Mouse (Mus musculus) limb, embryonic 12.5 days (tissue): ENCODE data around the gene Chad. TPM values are rescaled to one million over a fixed set of nuclear protein-coding genes. Genes with fewer than 3 reads are reported as not detected.
A peak's percentile ranks its signal among the peaks of the same experiment; 100 is the strongest.

Experiments used
- ATAC-seq: fragments of 200-750 bp; cut with Nextera tagmentation; 2 replicates; pipeline ENCODE4 v1.8.0; 2017; ENCODE audit warnings: low read depth, moderate TSS enrichment; ENCODE audit not compliant: insufficient number of reproducible peaks, insufficient read depth, low FRiP score, low TSS enrichment
- H3K27ac ChIP-seq: fragments of 300-500 bp; sonication (generic); 2 replicates; pipeline ENCODE4 v1.5.1; 2016; ENCODE audit warnings: mild to moderate bottlenecking, moderate library complexity
- H3K27me3 ChIP-seq: fragments of 300-500 bp; sonication (generic); 2 replicates; pipeline ENCODE4 v1.6.1; 2016; ENCODE audit warnings: mild to moderate bottlenecking, moderate library complexity
- H3K36me3 ChIP-seq: fragments of 300-500 bp; sonication (generic); 2 replicates; pipeline ENCODE4 v1.6.1; 2016; ENCODE audit warnings: mild to moderate bottlenecking, moderate library complexity
- H3K4me1 ChIP-seq: fragments of 300-500 bp; sonication (generic); replicated peaks from 2 replicates; pipeline ENCODE4 v1.6.1; 2016
- H3K4me2 ChIP-seq: fragments of 300-500 bp; sonication (generic); 2 replicates; pipeline ENCODE4 v1.6.1; 2016; ENCODE audit warnings: mild to moderate bottlenecking, moderate library complexity
- H3K4me3 ChIP-seq: fragments of 300-500 bp; sonication (generic); replicated peaks from 2 replicates; pipeline ENCODE4 v1.5.1; 2016; ENCODE audit warnings: mild to moderate bottlenecking
- H3K9ac ChIP-seq: fragments of 300-500 bp; sonication (generic); replicated peaks from 2 replicates; pipeline ENCODE4 v1.6.1; 2016; ENCODE audit warnings: mild to moderate bottlenecking, moderate library complexity
- H3K9me3 ChIP-seq: fragments of 300-500 bp; sonication (generic); 2 replicates; pipeline ENCODE4 v1.6.1; 2016; ENCODE audit warnings: mild to moderate bottlenecking, moderate library complexity
- WGBS: fragments of 180-500 bp; shearing (Covaris S2); methylation state at CpG from one replicate; pipeline ENCODE4 v1.1.7; 2016; 5-methylcytosine and 5-hydroxymethylcytosine counted together
- polyA plus RNA-seq: library from polyadenylated mRNA; unstranded; fragments of >200 nt; fragmentation: Nextera tagmentation; extraction: Ambion mirVana; gene quantifications from 2 replicates; pipeline ENCODE4 v1.2.1, GENCODE M21; 2016

Chad gene
- 3.6 and 5.3 TPM in 2 replicates for polyA plus RNA-seq

GRCm38 (mm10) chr11:94564437-94565150 is at the start of gene Chad:
Gene Chad (plus strand): TSS chr11:94565047.
- H3K4me3 ChIP-seq = peak within 1 kb of the TSS; percentile 29
- no peak for ATAC-seq
- H3K9ac ChIP-seq = peak within 1 kb of the TSS; percentile 44; the same call in 1 of the 2 replicates
- WGBS = under 1% methylated on average over 35 of the region's 35 CpGs
- H3K27me3 ChIP-seq = peaks cover 28% of the 10 kb centered on the region
- peaks cover 27% of the 10 kb centered on the region for H3K4me1 ChIP-seq
- H3K9me3 ChIP-seq = no peaks in the 10 kb centered on the region
- peak within 1 kb of the TSS; percentile 59 for H3K27ac ChIP-seq
- peaks cover 17% of the 10 kb centered on the region for H3K36me3 ChIP-seq
- H3K4me2 ChIP-seq = peak within 1 kb of the TSS; percentile 55

- peaks cover 16% of the 10 kb centered on the region for H3K4me1 ChIP-seq
- H3K27me3 ChIP-seq = no peaks in the 10 kb centered on the region
- H3K36me3 ChIP-seq = no peaks in the 10 kb centered on the region
- peak; percentile 65; the same call in 1 of the 2 replicates for ATAC-seq
- H3K9me3 ChIP-seq = no peaks in the 10 kb centered on the region
- WGBS = under 1% methylated on average over 42 of the region's 42 CpGs
- H3K9ac ChIP-seq = peak within 1 kb of the TSS; percentile 66
- H3K4me2 ChIP-seq = peak within 1 kb of the TSS; percentile 87
- H3K27ac ChIP-seq = no peak within 1 kb of the TSS
- H3K4me3 ChIP-seq = peak within 1 kb of the TSS; percentile 61
Observed at GRCm38 (mm10) chr11:94521219-94521843, 43.5 kb upstream of the Chad start, which contains the start of gene Mycbpap. Gene Mycbpap (minus strand): TSS chr11:94521742.

DNA sequence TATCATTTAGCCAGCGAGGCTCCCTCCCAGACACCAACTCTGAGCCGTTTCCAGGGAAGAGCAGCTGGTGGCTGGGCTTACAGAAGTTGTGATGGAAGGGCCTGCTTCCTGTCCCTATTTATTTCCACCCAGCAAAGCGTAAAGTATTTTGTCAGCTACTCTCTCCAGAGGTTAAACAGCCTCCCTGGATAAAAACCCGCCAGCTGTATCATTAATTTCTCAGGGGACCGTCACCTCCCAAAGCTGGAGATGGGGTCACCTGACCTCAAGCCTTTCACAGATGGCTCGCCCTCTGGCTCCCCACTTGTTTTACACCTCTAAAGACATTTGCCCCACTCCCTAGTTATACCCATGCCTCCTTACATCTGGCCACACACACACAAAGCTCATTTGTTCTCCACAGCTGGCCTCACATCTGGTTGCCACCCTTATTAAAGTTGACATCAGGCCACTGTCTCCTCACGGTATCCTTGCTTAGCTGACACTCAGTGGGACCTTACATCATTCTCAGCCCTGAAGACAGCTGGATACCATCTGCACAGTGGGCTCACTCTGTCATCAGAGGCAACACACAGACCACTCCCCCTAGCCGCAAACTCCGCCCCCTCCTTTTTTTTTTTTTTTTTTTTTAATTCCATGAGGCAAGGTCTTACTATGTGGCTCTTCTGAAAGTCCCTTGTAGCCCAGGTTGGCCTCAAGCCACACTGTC is 38.5 kb upstream of the Chad start:
- H3K27ac ChIP-seq = peak overlapping the region; percentile 45
- WGBS = 19% methylated on average over 9 of the region's 9 CpGs
- peak; percentile 39; the same call in 1 of the 2 replicates for ATAC-seq

DNA sequence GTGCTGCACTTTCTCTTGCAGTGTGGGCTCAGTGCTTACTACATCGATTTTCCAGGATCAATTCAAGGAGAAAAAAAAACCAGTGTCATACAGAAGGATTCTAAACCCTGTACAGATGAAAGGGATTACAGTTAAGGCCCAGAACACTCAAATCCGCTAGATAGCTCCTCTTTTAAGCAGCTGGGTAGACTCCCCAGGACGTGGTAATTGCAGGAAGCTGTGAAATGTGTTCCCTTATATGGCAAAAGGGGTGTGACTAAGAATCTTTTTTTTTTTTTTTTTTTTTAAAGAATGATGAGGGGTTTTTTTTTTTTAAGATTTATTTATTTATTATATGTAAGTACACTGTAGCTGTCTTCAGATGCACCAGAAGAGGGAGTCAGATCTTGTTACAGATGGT is 36.0 kb upstream of the Chad start:
- H3K9ac ChIP-seq = no peak overlapping the region
- H3K27me3 ChIP-seq = no peaks in the 10 kb centered on the region
- H3K9me3 ChIP-seq = no peaks in the 10 kb centered on the region
- no peak overlapping the region for H3K27ac ChIP-seq
- WGBS = 43% methylated on average over 3 of the region's 3 CpGs
- no peak for ATAC-seq
- H3K36me3 ChIP-seq = no peaks in the 10 kb centered on the region
- peaks cover 27% of the 10 kb centered on the region for H3K4me1 ChIP-seq
- no peak overlapping the region for H3K4me2 ChIP-seq
- H3K4me3 ChIP-seq = no peak overlapping the region

More for the DNA sequence above, 38.5 kb upstream of the Chad start:
- Histone ChIP-seq H3K4me2 (no peak overlapping the region), H3K27me3 (no peaks in the 10 kb centered on the region), H3K9ac (no peak overlapping the region), H3K4me1 (peaks cover 27% of the 10 kb centered on the region), H3K9me3 (no peaks in the 10 kb centered on the region), H3K36me3 (no peaks in the 10 kb centered on the region), H3K4me3 (no peak overlapping the region)

DNA sequence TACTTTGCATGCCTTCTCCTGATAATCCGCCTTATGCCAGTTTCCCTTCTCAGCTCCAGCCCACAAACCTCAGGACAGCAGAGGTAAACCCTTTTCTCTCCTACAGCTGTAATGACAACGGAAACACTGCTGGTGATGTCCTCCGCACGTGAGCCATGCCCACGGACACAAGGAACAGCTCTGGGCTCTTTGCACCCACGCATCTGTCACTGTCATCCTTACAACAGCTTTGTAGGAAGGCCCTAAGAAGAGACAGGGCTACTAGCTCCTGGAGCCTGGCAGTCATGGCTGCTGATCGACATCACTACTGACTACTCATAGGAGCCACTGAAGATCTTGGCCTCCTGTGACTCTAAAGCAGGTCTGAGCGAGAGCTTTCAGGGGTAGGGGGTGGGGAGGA is 31.7 kb upstream of the Chad start:
- Histone ChIP-seq H3K4me3 (no peak overlapping the region), H3K9me3 (no peaks in the 10 kb centered on the region; the same call in 1 of the 2 replicates), H3K4me1 (peaks cover 10% of the 10 kb centered on the region; the same call in 1 of the 2 replicates), H3K9ac (no peak overlapping the region), H3K36me3 (no peaks in the 10 kb centered on the region), H3K4me2 (no peak overlapping the region), H3K27me3 (no peaks in the 10 kb centered on the region), H3K27ac (no peak overlapping the region)
- no peak for ATAC-seq
- WGBS = 76% methylated on average over 8 of the region's 8 CpGs

DNA sequence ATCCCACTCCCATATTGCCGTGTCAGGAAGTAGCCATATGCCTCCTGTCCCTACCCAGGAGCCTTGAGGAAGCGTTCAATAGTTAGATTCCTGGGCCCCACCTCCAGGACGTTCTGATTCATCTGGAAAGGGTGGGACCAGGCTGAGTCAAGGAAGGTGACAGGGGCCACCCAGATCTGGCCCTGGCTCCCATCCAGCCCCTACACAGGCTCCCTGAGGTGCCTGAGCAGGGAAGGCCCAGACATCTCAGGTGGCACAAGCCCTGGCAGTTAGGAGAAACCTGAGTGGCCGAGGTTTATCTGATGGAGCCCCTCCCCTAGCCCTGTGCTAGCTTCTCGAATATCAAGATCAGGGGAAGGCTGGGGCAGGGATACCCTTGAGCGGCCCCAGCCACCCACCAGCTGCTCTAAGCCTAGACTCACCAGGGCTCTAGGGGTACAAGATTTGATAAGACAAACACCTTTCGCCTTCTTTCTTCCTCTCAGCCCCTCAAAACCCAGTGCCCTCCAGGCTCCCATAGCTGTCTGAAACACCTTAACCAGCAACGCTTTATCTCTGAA is 26.0 kb upstream of the Chad start:
- 47% methylated on average over 8 of the region's 8 CpGs for WGBS
- Histone ChIP-seq H3K27me3 (no peaks in the 10 kb centered on the region), H3K4me2 (no peak overlapping the region), H3K9me3 (no peaks in the 10 kb centered on the region; the same call in 1 of the 2 replicates), H3K4me3 (no peak overlapping the region), H3K4me1 (peaks cover 16% of the 10 kb centered on the region), H3K9ac (no peak overlapping the region), H3K36me3 (peaks cover 11% of the 10 kb centered on the region), H3K27ac (no peak overlapping the region)
- ATAC-seq = no peak

DNA sequence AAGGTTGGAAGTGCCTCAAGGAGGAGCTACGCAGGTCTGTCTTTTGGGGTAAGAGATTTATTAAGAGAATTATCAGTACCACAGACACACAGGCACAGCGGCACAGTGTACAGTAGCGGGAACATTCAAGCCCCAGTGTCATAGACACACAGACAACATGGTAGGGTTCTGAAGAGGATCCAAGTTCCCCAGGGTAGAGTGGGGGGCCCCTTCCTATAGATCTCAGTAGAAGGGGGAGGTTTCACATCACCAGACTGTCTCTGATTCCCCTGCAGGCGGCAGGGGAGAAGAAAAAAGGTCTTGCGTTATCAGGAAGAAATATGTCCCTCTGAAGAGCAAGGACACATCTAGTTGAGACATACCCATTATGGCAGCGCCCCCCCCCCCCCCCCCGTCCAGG is 25.1 kb upstream of the Chad start:
- Histone ChIP-seq H3K4me3 (no peak overlapping the region), H3K9ac (no peak overlapping the region), H3K27ac (no peak overlapping the region), H3K27me3 (no peaks in the 10 kb centered on the region), H3K36me3 (peaks cover 11% of the 10 kb centered on the region), H3K4me1 (peaks cover 25% of the 10 kb centered on the region), H3K9me3 (no peaks in the 10 kb centered on the region), H3K4me2 (no peak overlapping the region)
- WGBS = 82% methylated on average over 7 of the region's 7 CpGs
- ATAC-seq = no peak

DNA sequence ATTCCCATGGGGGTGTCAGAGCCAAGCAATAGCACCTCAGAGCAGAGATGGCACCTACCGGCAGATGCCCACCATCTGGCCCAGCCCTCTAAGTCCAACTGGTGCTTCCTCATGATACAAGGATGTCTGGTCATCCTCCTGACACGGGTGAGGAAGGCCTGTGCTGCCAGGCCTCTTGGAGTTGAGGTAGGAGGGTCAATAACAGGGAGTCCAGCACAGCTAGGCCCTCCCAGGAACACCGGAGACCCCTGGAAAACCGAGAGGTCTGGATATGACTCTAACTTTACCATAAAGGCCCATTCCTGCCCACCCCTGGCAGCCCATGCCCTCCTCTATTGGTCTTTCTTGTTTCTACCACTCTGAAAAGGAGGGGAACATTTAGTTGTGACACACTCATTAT is 22.4 kb upstream of the Chad start:
- H3K4me2 ChIP-seq = no peak overlapping the region
- H3K4me1 ChIP-seq = peaks cover 21% of the 10 kb centered on the region
- no peaks in the 10 kb centered on the region for H3K9me3 ChIP-seq
- no peak overlapping the region for H3K9ac ChIP-seq
- WGBS = 87% methylated on average over 4 of the region's 4 CpGs
- no peak overlapping the region for H3K4me3 ChIP-seq
- H3K27ac ChIP-seq = no peak overlapping the region
- H3K36me3 ChIP-seq = peaks cover 11% of the 10 kb centered on the region
- H3K27me3 ChIP-seq = no peaks in the 10 kb centered on the region
- ATAC-seq = no peak

GRCm38 (mm10) chr11:94543344-94543743 is 21.5 kb upstream of the Chad start:
- H3K4me3 ChIP-seq = no peak overlapping the region
- H3K27me3 ChIP-seq = no peaks in the 10 kb centered on the region
- peaks cover 11% of the 10 kb centered on the region for H3K36me3 ChIP-seq
- H3K27ac ChIP-seq = no peak overlapping the region
- no peaks in the 10 kb centered on the region for H3K9me3 ChIP-seq
- H3K4me2 ChIP-seq = no peak overlapping the region
- H3K9ac ChIP-seq = no peak overlapping the region
- WGBS = 85% methylated on average over 12 of the region's 12 CpGs
- ATAC-seq = no peak
- H3K4me1 ChIP-seq = peaks cover 25% of the 10 kb centered on the region

GRCm38 (mm10) chr11:94543932-94544331 is 20.9 kb upstream of the Chad start:
- no peak for ATAC-seq
- Histone ChIP-seq H3K4me1 (peaks cover 23% of the 10 kb centered on the region), H3K27me3 (no peaks in the 10 kb centered on the region), H3K9me3 (no peaks in the 10 kb centered on the region), H3K9ac (0 out of 2 replicates have a peak overlapping the region, but pooled peaks have one; percentile 5), H3K4me2 (peak overlapping the region; percentile 45), H3K4me3 (no peak overlapping the region), H3K36me3 (peaks cover 11% of the 10 kb centered on the region), H3K27ac (no peak overlapping the region)
- 37% methylated on average over 9 of the region's 9 CpGs for WGBS

GRCm38 (mm10) chr11:94544422-94544821 is 20.4 kb upstream of the Chad start:
- H3K9me3 ChIP-seq = no peaks in the 10 kb centered on the region
- 41% methylated on average over 18 of the region's 18 CpGs for WGBS
- 0 out of 2 replicates have a peak overlapping the region, but pooled peaks have one; percentile 11 for H3K4me3 ChIP-seq
- H3K27me3 ChIP-seq = no peaks in the 10 kb centered on the region
- peaks cover 11% of the 10 kb centered on the region for H3K36me3 ChIP-seq
- H3K4me2 ChIP-seq = peak overlapping the region; percentile 45
- H3K4me1 ChIP-seq = peaks cover 23% of the 10 kb centered on the region
- ATAC-seq = no peak
- 0 out of 2 replicates have a peak overlapping the region, but pooled peaks have one; percentile 5 for H3K9ac ChIP-seq
- H3K27ac ChIP-seq = no peak overlapping the region
